Mouse (Mus musculus) CD4-positive helper T cell, adult 2 months (primary cell): ENCODE data around the gene Cib3.

Experiments used
- DNase-seq: peaks from one replicate; pipeline ENCODE4 v3.0.0-alpha.2; 2012; ENCODE audit warnings: low read depth, missing footprints, low spot score

The Cib3 gene

DNA sequence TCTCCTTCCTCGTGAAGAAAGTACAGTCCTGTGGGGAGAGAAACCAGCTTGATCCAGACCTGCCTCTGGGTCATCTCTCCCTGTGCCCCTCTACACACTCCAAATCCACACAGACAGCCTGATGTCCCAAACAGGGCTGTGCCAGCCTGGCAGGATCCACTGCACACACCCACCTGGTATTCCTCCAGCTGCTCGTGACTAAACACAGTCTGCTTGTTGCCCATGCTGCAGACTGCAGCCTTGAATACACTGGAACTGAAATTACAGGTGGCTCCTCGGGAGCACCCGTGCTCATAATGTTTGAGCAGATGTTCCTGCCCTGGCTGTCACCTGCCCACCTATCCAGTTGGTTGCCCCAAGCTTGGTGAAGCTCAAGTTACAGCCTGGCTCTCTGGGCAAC, at the start of gene Cib3:
Cib3 (minus strand) TSS at position 87 of the 400 bp plus-strand sequence.
- no peak for DNase-seq

GRCm38 (mm10) chr8:72261872-72262271, 49.2 kb upstream of the Cib3 start:
- no peak for DNase-seq

DNA sequence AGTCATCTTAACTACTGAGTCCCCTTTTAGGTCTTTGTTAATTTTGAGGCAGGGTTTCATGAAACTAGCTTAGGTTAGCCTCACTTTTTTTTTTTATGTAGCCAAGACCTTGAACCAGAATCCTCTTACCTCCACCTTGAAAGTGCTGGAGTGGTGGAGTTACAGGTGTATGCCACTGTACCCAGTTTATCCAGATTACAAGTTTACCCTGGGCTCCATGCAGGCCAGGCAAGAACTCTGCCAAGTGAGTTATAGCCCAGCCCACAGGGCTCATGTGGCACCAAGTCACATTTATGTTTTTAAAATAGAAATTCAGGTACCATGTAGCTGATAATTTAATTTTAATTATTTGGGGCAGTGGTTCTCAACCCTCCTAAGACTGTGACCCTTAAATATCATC, 48.8 kb upstream of the Cib3 start:
- DNase-seq: no peak

DNA sequence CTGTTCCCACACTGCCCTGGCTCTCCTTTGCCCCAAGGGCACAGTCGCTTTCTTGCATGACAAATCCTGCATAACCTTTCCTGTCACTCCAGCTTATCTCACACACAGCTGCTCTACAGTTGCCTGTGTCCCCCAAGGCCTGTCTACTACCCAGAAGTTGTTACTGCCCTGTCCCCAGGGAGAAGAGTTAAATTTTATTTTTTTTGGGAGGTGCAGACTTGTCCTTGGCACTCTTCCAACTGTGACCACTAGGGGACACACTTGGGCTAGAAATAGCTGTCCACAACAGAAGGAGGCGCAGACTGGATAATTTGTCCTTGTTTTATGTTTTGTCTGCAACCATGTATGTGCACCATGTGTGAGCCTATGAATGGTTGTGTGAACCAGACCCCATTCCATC, 48.4 kb upstream of the Cib3 start:
- peak; percentile 83 for DNase-seq

- peak; percentile 29 for DNase-seq
Measured at GRCm38 (mm10) chr8:72260585-72260984, 47.9 kb upstream of the Cib3 start.

GRCm38 (mm10) chr8:72259862-72260261, 47.2 kb upstream of the Cib3 start:
- no peak for DNase-seq

DNA sequence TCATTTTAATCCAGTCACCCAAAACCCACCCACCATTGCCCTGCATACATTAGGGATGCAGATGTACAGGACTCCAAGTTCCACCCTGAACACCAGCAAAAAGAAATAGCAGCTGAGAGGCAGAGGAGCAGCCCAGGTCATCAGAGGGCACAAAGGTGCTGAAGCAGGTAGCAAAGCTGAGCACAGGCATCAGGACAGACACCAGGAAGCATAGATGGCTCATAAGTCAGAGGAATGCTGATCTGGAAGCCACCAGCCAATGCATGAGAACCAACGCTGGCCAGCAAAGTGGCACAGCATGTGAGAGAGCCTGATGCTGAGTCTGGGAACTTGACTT, 45.2 kb upstream of the Cib3 start:
- no peak for DNase-seq

GRCm38 (mm10) chr8:72257171-72257901, 44.7 kb upstream of the Cib3 start:
- peak; percentile 34 for DNase-seq

DNA sequence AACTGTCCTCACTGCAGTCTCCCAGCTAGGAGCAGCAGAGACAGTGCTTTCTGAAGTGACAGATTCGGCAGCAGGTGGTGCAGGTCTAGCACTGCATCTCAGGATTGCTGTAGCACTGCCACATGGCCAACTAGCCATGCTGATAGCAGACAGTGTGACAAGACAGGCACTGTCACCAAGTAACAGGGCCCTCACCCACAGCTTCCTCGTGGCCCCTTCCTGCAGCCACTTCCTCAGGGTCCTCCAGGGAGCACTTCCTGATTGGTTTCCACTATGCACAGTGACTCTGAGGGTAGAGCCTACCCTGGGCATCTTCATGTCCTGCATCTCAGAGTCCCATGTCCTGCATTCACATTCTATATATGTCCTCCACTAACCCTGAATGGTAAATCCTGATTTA, 32.0 kb upstream of the Cib3 start:
- DNase-seq: no peak

GRCm38 (mm10) chr8:72242226-72242625, 29.6 kb upstream of the Cib3 start:
- DNase-seq: no peak

DNA sequence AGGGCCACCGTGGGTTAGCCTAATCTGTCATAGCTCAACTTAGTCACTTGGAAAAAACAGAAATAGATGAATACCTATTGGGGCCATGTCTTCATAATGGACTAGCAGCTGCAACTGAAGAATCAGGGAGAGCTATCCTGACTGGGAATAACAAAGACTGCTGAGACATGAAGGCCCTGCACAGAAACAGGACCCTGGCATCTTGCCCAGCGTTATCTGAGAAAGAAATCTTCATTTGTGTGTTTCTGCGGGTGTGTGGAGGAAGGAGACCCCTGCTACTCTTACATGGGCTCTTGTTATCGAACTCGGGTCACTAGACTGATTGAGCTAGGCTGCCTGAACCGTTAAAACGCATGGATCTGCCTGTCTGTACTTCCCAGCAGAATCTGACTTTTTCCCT, 28.3 kb upstream of the Cib3 start:
- DNase-seq: no peak

- no peak for DNase-seq
Measured at GRCm38 (mm10) chr8:72240403-72240763, 27.7 kb upstream of the Cib3 start.

DNA sequence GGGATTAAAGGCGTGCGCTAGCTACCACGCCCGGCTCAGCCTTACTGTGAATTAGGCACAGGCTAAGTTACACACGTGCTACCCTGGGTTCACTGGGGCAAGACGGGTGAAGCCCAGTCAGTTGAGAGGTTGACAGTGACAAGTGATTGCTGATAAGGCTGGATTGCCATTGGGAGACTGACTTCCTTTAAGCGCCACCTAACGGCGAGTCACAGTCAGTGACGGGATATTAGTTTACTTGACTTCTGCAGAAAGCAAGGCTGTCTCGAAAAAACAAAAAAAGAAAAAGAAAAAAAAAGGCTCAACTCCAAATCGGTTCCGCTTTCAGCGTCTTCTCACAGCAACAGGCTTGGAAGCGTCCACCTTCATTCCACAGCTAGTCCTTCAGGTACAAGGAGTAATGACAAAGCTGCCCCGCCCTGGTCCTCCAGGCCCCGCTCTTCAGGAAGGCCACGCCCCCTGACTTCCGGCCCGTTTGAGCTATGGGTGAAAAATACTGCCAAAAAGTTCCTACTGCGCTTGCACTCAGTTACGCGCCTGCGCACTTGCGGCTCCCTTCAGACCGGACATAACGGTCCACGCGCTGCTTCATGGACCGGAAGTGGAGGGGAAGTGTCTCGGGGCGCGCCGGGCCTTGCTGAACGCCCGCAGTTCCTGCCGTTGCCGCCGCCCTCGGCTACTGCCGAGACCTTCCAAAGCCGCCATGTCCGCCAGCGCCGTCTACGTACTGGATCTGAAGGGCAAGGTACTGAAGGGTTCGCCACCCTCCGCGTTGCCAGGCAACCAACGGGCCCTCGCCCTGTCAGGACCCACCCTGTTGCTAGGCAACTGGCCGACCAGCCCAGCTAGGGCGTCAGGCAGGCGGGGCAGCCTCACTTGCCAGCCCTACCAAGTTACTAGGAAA, 27.1 kb upstream of the Cib3 start, which contains the start of gene Ap1m1:
Ap1m1 (plus strand) TSS at position 520 of the 904 bp plus-strand sequence.
- peak; percentile 99 for DNase-seq

GRCm38 (mm10) chr8:72222656-72223055, 10.0 kb upstream of the Cib3 start:
- DNase-seq: no peak

DNA sequence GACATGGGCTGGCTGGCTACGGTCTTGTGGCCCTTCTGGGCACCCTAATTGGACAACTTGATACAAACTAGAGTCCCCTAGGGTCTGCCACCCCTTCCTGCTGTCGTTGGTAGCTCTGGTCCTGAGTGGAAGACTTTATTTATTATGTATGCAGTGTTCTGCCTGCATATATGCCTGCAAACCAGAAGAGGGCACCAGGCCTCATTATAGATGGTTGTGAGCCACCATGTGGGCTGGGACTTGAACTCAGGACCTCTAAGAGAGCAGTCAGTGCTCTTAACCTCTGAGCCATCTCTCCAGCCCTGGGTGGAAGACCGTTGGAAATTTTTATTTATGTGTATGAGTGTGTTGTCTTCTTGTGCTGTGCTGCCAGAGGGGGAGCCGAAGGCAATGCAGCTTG, 8.1 kb upstream of the Cib3 start:
- DNase-seq: no peak

DNA sequence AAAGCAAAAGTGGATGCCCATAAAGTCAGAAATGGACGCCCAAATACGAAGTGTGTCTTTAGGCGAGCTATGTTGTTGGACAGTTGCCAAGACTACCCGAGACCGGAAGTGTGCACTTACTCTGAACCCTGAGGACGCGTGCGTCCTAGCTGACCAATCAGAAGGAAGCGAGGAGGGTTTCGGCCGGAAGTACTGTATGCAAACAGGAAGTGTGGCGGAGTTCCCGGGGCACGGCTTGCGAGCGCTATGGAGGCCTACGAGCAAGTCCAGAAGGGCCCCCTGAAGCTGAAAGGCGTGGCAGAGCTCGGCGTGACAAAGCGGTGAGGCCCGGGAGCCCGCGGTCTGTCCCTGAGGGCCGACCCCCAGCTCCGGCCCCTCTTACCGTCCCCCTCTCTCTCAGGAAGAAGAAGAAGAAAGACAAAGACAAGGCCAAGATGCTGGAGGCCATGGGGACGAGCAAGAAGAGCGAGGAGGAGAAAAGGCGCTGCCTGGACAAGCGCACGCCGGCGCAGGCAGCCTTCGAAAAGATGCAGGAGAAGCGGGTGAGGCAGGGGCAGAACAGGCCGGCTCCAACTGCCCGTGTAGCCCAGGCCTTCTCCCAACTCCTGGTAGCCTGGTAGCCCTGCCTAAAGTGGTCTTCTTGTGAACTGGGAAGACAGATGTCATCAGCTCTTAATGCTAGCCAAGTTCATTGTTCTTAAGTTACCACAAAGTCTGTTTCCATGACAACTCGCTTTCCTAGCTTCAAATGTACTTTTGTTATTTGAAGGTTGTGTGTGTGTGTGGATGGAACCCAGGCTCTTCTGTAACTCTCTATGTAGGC, 7.1 kb upstream of the Cib3 start, which contains the start of gene Fam32a:
Fam32a (plus strand) TSS at position 190 of the 823 bp plus-strand sequence.
- peak; percentile 97 for DNase-seq

DNA sequence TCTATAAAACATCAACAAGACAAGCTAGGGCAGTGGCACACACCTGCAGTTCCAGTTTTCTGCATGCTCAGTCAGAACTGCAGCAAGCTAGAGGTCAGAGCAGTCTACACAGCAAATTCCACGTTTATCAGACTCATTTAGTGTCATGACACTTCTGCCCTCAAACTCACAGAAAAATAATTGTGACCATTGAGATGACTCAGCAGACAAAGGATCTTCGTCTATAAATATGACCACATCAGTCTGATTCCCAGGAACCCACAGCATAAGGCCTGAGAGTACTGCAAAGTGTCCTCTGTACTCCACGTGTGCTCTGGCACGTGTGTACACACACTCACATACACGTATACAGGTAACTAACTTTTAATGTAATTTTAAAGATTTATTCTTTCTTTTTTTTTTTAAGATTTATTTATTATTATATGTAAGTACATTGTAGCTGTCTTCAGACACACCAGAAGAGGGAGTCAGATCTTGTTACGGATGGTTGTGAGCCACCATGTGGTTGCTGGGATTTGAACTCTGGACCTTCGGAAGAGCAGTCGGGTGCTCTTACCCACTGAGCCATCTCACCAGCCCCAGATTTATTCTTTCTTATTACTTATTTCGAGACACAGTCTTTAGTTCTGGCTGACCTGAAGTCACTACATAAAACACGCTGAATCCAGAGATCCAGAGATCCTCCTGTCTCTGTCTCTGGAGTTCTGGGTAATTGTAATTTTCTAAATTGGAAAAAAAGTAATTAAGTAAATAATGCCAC, 6.3 kb upstream of the Cib3 start:
- peak; percentile 10 for DNase-seq

GRCm38 (mm10) chr8:72215871-72216270, 3.2 kb upstream of the Cib3 start:
- peak; percentile 66 for DNase-seq

GRCm38 (mm10) chr8:72215060-72215459, 2.4 kb upstream of the Cib3 start:
- DNase-seq: peak; percentile 54

- no peak for DNase-seq
Measured at GRCm38 (mm10) chr8:72213536-72213935, 899 bp upstream of the Cib3 start, which contains the start of gene Gm11034. Gm11034 (minus strand) TSS chr8:72213636.

- no peak for DNase-seq
Measured at GRCm38 (mm10) chr8:72211846-72212245, 791 bp downstream of the Cib3 start.
